Mouse (Mus musculus): Measurements from ENCODE around the gene Ephb4.

GRCm38 (mm10) chr5:137308356-137308755 is 41.6 kb upstream of the Ephb4 start:
- no peak for TF ChIP-seq GATA1 (IDR thresholded peaks at IDR 0.05; ENCODE audit: borderline replicate concordance, low read length)
- TF ChIP-seq CTCF (IDR thresholded peaks at IDR 0.05; ENCODE audit: low read depth, low read length) = no peak

Measured in G1E (cell line).